Mouse (Mus musculus) monocyte, adult 2 months (primary cell): ENCODE measurements at regions not wholly inside any gene's neighbourhood (a gene's known extent, or its start where the extent isn't known, plus 50 kb on each side); places are given as distances from the start of the nearest gene placed in this dataset.
A peak's percentile ranks its signal among the peaks of the same experiment; 100 is the strongest.

ENCODE experiments used
- DNase-seq, 2 experiments: peaks; one replicate each; pipeline ENCODE4 v3.0.0; 2022; ENCODE audit warnings: low spot score in 2 of 2, low read depth in 1 of 2

GRCm38 (mm10) chr13:101879561-101880081 is 111.6 kb upstream of the Pik3r1 start:
- DNase-seq = peak in 1 of 2 experiments; percentile 23

- no peak for DNase-seq
Measured at GRCm38 (mm10) chr13:101883177-101883576, 115.2 kb upstream of the Pik3r1 start.

- DNase-seq = no peak
Measured at GRCm38 (mm10) chr13:101884752-101885151, 116.7 kb upstream of the Pik3r1 start.

- no peak for DNase-seq
Measured at GRCm38 (mm10) chr13:101891473-101891872, 123.5 kb upstream of the Pik3r1 start.

- no peak for DNase-seq
Measured at GRCm38 (mm10) chr13:101893035-101893600, 125.1 kb upstream of the Pik3r1 start.

- DNase-seq = no peak
Measured at GRCm38 (mm10) chr13:101895161-101895560, 127.1 kb upstream of the Pik3r1 start.

GRCm38 (mm10) chr13:101895686-101896085 is 127.7 kb upstream of the Pik3r1 start:
- DNase-seq = no peak

- no peak for DNase-seq
Measured at GRCm38 (mm10) chr13:101896946-101897345, 128.9 kb upstream of the Pik3r1 start.

- DNase-seq = no peak
Measured at GRCm38 (mm10) chr13:101902213-101902612, 134.2 kb upstream of the Pik3r1 start.

GRCm38 (mm10) chr13:101905909-101906676 is 138.1 kb upstream of the Pik3r1 start:
- no peak for DNase-seq

- DNase-seq = peak; percentile 48 to 68
Measured at GRCm38 (mm10) chr13:101909026-101909425, 141.0 kb upstream of the Pik3r1 start.

GRCm38 (mm10) chr13:101910687-101911086 is 142.7 kb upstream of the Pik3r1 start:
- DNase-seq = no peak

- DNase-seq = no peak
Measured at GRCm38 (mm10) chr13:101914132-101914531, 146.1 kb upstream of the Pik3r1 start.

- DNase-seq = no peak
Measured at GRCm38 (mm10) chr13:101914691-101915541, 146.9 kb upstream of the Pik3r1 start.

GRCm38 (mm10) chr13:101915542-101915941 is 147.5 kb upstream of the Pik3r1 start:
- DNase-seq = no peak

- no peak for DNase-seq
Measured at GRCm38 (mm10) chr13:101915948-101916594, 148.1 kb upstream of the Pik3r1 start.

GRCm38 (mm10) chr13:101916876-101917275 is 148.9 kb upstream of the Pik3r1 start:
- DNase-seq = no peak

- DNase-seq = no peak
Measured at GRCm38 (mm10) chr13:101918185-101918584, 150.2 kb upstream of the Pik3r1 start.

- no peak for DNase-seq
Measured at GRCm38 (mm10) chr13:101919266-101919665, 151.2 kb upstream of the Pik3r1 start.

GRCm38 (mm10) chr13:101920384-101920783 is 152.4 kb upstream of the Pik3r1 start:
- DNase-seq = no peak

- no peak for DNase-seq
Measured at GRCm38 (mm10) chr13:101924637-101925036, 156.6 kb upstream of the Pik3r1 start.
